10 mouse cellular contexts compared by ENCODE assay signal in genomic region chr10:81580441-81581070, GRCm38 (mm10). TPM values are rescaled to one million over a fixed set of nuclear protein-coding genes. Genes with fewer than 3 reads are reported as not detected.
DNase-seq lines count a peak whose midpoint lies in the region; ATAC-seq lines count a peak whose summit lies in the region.
"Had no signal": no experiment of that assay in that cellular context is flagged by ENCODE, and none has a peak within 500 bp of the region (broad histone marks: within the 10 kb centered on the region; RNA-seq: fewer than 3 reads in every experiment).

No protein-coding gene starts in this region.

- no peak overlapping the region for H3K4me2 ChIP-seq in forebrain, embryonic 12.5 days
- H3K4me2 ChIP-seq in forebrain, embryonic 13.5 days = no peak overlapping the region
- 0 out of 2 replicates have a peak overlapping the region, but pooled peaks have one; percentile 11 for H3K4me2 ChIP-seq in limb, embryonic 13.5 days (replicated peaks)
- 0 out of 2 replicates have a peak overlapping the region, but pooled peaks have one; percentile 11 for H3K4me2 ChIP-seq in stomach, embryonic 15.5 days
- no peak overlapping the region for H3K4me2 ChIP-seq in intestine, embryonic 15.5 days (replicated peaks)

- H3K9me3 ChIP-seq in forebrain, embryonic 12.5 days = no peaks in the 10 kb centered on the region
- H3K9me3 ChIP-seq in forebrain, embryonic 13.5 days (replicated peaks) = no peaks in the 10 kb centered on the region
- no peaks in the 10 kb centered on the region for H3K9me3 ChIP-seq in limb, embryonic 13.5 days
- no peaks in the 10 kb centered on the region for H3K9me3 ChIP-seq in stomach, embryonic 15.5 days
- no peaks in the 10 kb centered on the region for H3K9me3 ChIP-seq in intestine, embryonic 15.5 days

- H3K36me3 ChIP-seq in forebrain, embryonic 12.5 days (replicated peaks) = no peaks in the 10 kb centered on the region; the same call in 1 of the 2 replicates
- no peaks in the 10 kb centered on the region for H3K36me3 ChIP-seq in forebrain, embryonic 13.5 days (ENCODE audit: poor library complexity, severe bottlenecking)
- H3K36me3 ChIP-seq in limb, embryonic 13.5 days = peaks cover 59% of the 10 kb centered on the region
- peaks cover 5% of the 10 kb centered on the region for H3K36me3 ChIP-seq in stomach, embryonic 15.5 days
- no peaks in the 10 kb centered on the region for H3K36me3 ChIP-seq in intestine, embryonic 15.5 days

- no peak for ATAC-seq in forebrain, embryonic 12.5 days (ENCODE audit: low FRiP score)
- no peak for ATAC-seq in forebrain, embryonic 13.5 days
- ATAC-seq in limb, embryonic 13.5 days (ENCODE audit: low FRiP score, low read depth) = no peak
- ATAC-seq in stomach, embryonic 15.5 days (ENCODE audit: insufficient read depth, low FRiP score, low read depth) = no peak
- no peak for ATAC-seq in intestine, embryonic 15.5 days
- ATAC-seq: forebrain, embryonic 16.5 days had no signal

- peaks cover 27% of the 10 kb centered on the region for H3K4me1 ChIP-seq in forebrain, embryonic 12.5 days
- H3K4me1 ChIP-seq in forebrain, embryonic 13.5 days = peaks cover 11% of the 10 kb centered on the region
- H3K4me1 ChIP-seq in limb, embryonic 13.5 days = peaks cover 49% of the 10 kb centered on the region
- peaks cover 5% of the 10 kb centered on the region; the same call in 1 of the 2 replicates for H3K4me1 ChIP-seq in stomach, embryonic 15.5 days
- H3K4me1 ChIP-seq in intestine, embryonic 15.5 days (replicated peaks) = peaks cover 12% of the 10 kb centered on the region; the same call in 1 of the 2 replicates

- H3K27me3 ChIP-seq in forebrain, embryonic 12.5 days = peaks cover 85% of the 10 kb centered on the region
- H3K27me3 ChIP-seq in forebrain, embryonic 13.5 days = peaks cover 84% of the 10 kb centered on the region
- H3K27me3 ChIP-seq in limb, embryonic 13.5 days = peaks cover 21% of the 10 kb centered on the region; the same call in 1 of the 2 replicates
- 0 out of 2 replicates have a peak, but pooled peaks cover 2% of the 10 kb centered on the region for H3K27me3 ChIP-seq in stomach, embryonic 15.5 days (replicated peaks)
- 0 out of 2 replicates have a peak, but pooled peaks cover 2% of the 10 kb centered on the region for H3K27me3 ChIP-seq in intestine, embryonic 15.5 days (replicated peaks)

- 0 out of 2 replicates have a peak overlapping the region, but pooled peaks have one; percentile 29 for H3K9ac ChIP-seq in forebrain, embryonic 12.5 days
- no peak overlapping the region for H3K9ac ChIP-seq in forebrain, embryonic 13.5 days
- H3K9ac ChIP-seq in limb, embryonic 13.5 days = peak overlapping the region; percentile 43
- no peak overlapping the region for H3K9ac ChIP-seq in stomach, embryonic 15.5 days
- H3K9ac ChIP-seq in intestine, embryonic 15.5 days = no peak overlapping the region

- DNase-seq in lung, postnatal 10 days = peak; percentile 57
- DNase-seq in lung, postnatal 25 days (ENCODE audit: low spot score) = no peak
- DNase-seq in adrenal gland, adult 18-20 months (ENCODE audit: low spot score in 2 of 2) = no peak
- DNase-seq: adrenal gland, adult 8-10 months had no signal

- H3K4me3 ChIP-seq in forebrain, embryonic 12.5 days (replicated peaks) = no peak overlapping the region
- no peak overlapping the region for H3K4me3 ChIP-seq in forebrain, embryonic 13.5 days
- H3K4me3 ChIP-seq in limb, embryonic 13.5 days = no peak overlapping the region
- no peak overlapping the region for H3K4me3 ChIP-seq in stomach, embryonic 15.5 days (replicated peaks)
- H3K4me3 ChIP-seq in intestine, embryonic 15.5 days (replicated peaks) = no peak overlapping the region

- no peak overlapping the region for H3K27ac ChIP-seq in forebrain, embryonic 12.5 days
- H3K27ac ChIP-seq in forebrain, embryonic 13.5 days = no peak overlapping the region
- H3K27ac ChIP-seq in limb, embryonic 13.5 days = no peak overlapping the region
- H3K27ac ChIP-seq in stomach, embryonic 15.5 days = no peak overlapping the region
- H3K27ac ChIP-seq in intestine, embryonic 15.5 days = no peak overlapping the region

- WGBS in forebrain, embryonic 12.5 days = 64% methylated on average over 25 of the region's 25 CpGs
- 65% methylated on average over 25 of the region's 25 CpGs for WGBS in forebrain, embryonic 13.5 days
- WGBS in limb, embryonic 13.5 days = 51% methylated on average over 25 of the region's 25 CpGs
- WGBS in stomach, embryonic 15.5 days = 52% methylated on average over 25 of the region's 25 CpGs
- 61% methylated on average over 25 of the region's 25 CpGs for WGBS in intestine, embryonic 15.5 days

RNA-seq across cellular contexts. Expression of gene Tle2, which starts 6.2 kb away (rescaled TPM):
- polyA plus RNA-seq in forebrain, embryonic 12.5 days (2016; fragmentation: Nextera tagmentation; extraction: Ambion mirVana) = 14.3 and 16.5 TPM in 2 replicates
- polyA plus RNA-seq in forebrain, embryonic 13.5 days (2015; fragmentation: Nextera tagmentation; extraction: Ambion mirVana) = 15.1 and 17.7 TPM in 2 replicates
- polyA plus RNA-seq in limb, embryonic 13.5 days (2015; fragmentation: Nextera tagmentation; extraction: Ambion mirVana) = 68.8 and 69.8 TPM in 2 replicates
- 28.8 and 35.6 TPM in 2 replicates for polyA plus RNA-seq in stomach, embryonic 15.5 days (2015; fragmentation: Nextera tagmentation; extraction: Ambion mirVana)
- 10 to 100 TPM; 58.2 to 65.6 TPM for total RNA-seq in adrenal gland, adult 18-20 months (2021)
- 14.5 and 17.8 TPM in 2 replicates for polyA plus RNA-seq in intestine, embryonic 15.5 days (2015; fragmentation: Nextera tagmentation; extraction: Ambion mirVana)

RNA-seq across cellular contexts. Expression of gene Tle6, which starts 20.3 kb away (rescaled TPM):
- 3.1 and 4.3 TPM in 2 replicates for polyA plus RNA-seq in forebrain, embryonic 12.5 days (2016; fragmentation: Nextera tagmentation; extraction: Ambion mirVana)
- 1.8 and 4.1 TPM in 2 replicates for polyA plus RNA-seq in forebrain, embryonic 13.5 days (2015; fragmentation: Nextera tagmentation; extraction: Ambion mirVana)
- 13.8 and 18.4 TPM in 2 replicates for polyA plus RNA-seq in limb, embryonic 13.5 days (2015; fragmentation: Nextera tagmentation; extraction: Ambion mirVana)
- 31.2 and 42.1 TPM in 2 replicates for polyA plus RNA-seq in stomach, embryonic 15.5 days (2015; fragmentation: Nextera tagmentation; extraction: Ambion mirVana)
- total RNA-seq in adrenal gland, adult 18-20 months (2021) = 10 to 100 TPM; 21.4 to 37.3 TPM
- polyA plus RNA-seq in intestine, embryonic 15.5 days (2015; fragmentation: Nextera tagmentation; extraction: Ambion mirVana) = 19.9 and 26.0 TPM in 2 replicates

RNA-seq across cellular contexts. Expression of gene Aes, which starts 21.3 kb away (rescaled TPM):
- polyA plus RNA-seq in forebrain, embryonic 12.5 days (2016; fragmentation: Nextera tagmentation; extraction: Ambion mirVana) = 520 TPM in 2 replicates
- polyA plus RNA-seq in forebrain, embryonic 13.5 days (2015; fragmentation: Nextera tagmentation; extraction: Ambion mirVana) = 430 and 502 TPM in 2 replicates
- polyA plus RNA-seq in limb, embryonic 13.5 days (2015; fragmentation: Nextera tagmentation; extraction: Ambion mirVana) = 477 and 492 TPM in 2 replicates
- 692 and 697 TPM in 2 replicates for polyA plus RNA-seq in stomach, embryonic 15.5 days (2015; fragmentation: Nextera tagmentation; extraction: Ambion mirVana)
- 1,000 to 10,000 TPM in 1 of 2 experiments, 100 to 1,000 TPM in 1; 911 to 1,138 TPM for total RNA-seq in adrenal gland, adult 18-20 months (2021)
- 743 and 808 TPM in 2 replicates for polyA plus RNA-seq in intestine, embryonic 15.5 days (2015; fragmentation: Nextera tagmentation; extraction: Ambion mirVana)

RNA-seq across cellular contexts. Expression of gene BC025920, which starts 25.5 kb away (rescaled TPM):
- 2.2 and 2.7 TPM in 2 replicates for polyA plus RNA-seq in forebrain, embryonic 12.5 days (2016; fragmentation: Nextera tagmentation; extraction: Ambion mirVana)
- polyA plus RNA-seq in forebrain, embryonic 13.5 days (2015; fragmentation: Nextera tagmentation; extraction: Ambion mirVana) = 2.0 and 3.7 TPM in 2 replicates
- 1.3 and 1.5 TPM in 2 replicates for polyA plus RNA-seq in limb, embryonic 13.5 days (2015; fragmentation: Nextera tagmentation; extraction: Ambion mirVana)
- 0.55 and 0.71 TPM in 2 replicates for polyA plus RNA-seq in stomach, embryonic 15.5 days (2015; fragmentation: Nextera tagmentation; extraction: Ambion mirVana)
- 1 to 10 TPM; 1.2 to 1.7 TPM for total RNA-seq in adrenal gland, adult 18-20 months (2021)
- polyA plus RNA-seq in intestine, embryonic 15.5 days (2015; fragmentation: Nextera tagmentation; extraction: Ambion mirVana) = 0.85 and 1.00 TPM in 2 replicates

RNA-seq across cellular contexts. Expression of gene Gna11, which starts 35.6 kb away (rescaled TPM):
- 74.8 and 75.9 TPM in 2 replicates for polyA plus RNA-seq in forebrain, embryonic 12.5 days (2016; fragmentation: Nextera tagmentation; extraction: Ambion mirVana)
- polyA plus RNA-seq in forebrain, embryonic 13.5 days (2015; fragmentation: Nextera tagmentation; extraction: Ambion mirVana) = 79.0 and 84.3 TPM in 2 replicates
- 89.8 and 89.9 TPM in 2 replicates for polyA plus RNA-seq in limb, embryonic 13.5 days (2015; fragmentation: Nextera tagmentation; extraction: Ambion mirVana)
- polyA plus RNA-seq in stomach, embryonic 15.5 days (2015; fragmentation: Nextera tagmentation; extraction: Ambion mirVana) = 113 and 134 TPM in 2 replicates
- 10 to 100 TPM; 81.7 to 83.4 TPM for total RNA-seq in adrenal gland, adult 18-20 months (2021)
- 245 and 269 TPM in 2 replicates for polyA plus RNA-seq in intestine, embryonic 15.5 days (2015; fragmentation: Nextera tagmentation; extraction: Ambion mirVana)

Comparison
In these comparisons a context has a peak if more than half of its experiments do, and no peak if none do; other contexts are left out.
1. H3K9ac ChIP-seq: peak in forebrain, embryonic 12.5 days (single experiment) and limb, embryonic 13.5 days (single experiment); none in forebrain, embryonic 13.5 days (single experiment), stomach, embryonic 15.5 days (single experiment) and intestine, embryonic 15.5 days (single experiment).
2. H3K4me2 ChIP-seq: peak in limb, embryonic 13.5 days (single experiment) and stomach, embryonic 15.5 days (single experiment); none in forebrain, embryonic 12.5 days (single experiment), forebrain, embryonic 13.5 days (single experiment) and intestine, embryonic 15.5 days (single experiment).